Mouse (Mus musculus) G1E-ER4 (cell line): ENCODE measurements around the gene Trpm2. TPM values are rescaled to one million over a fixed set of nuclear protein-coding genes. Genes with fewer than 3 reads are reported as not detected.

Experiments used
- GATA1 ChIP-seq: IDR thresholded peaks from one replicate; pipeline ENCODE4 v1.8.0; 2012; ENCODE audit warnings: low read length, inconsistent platforms
- polyA plus RNA-seq: library from polyadenylated mRNA; stranded (reverse); fragments of >175 nt; gene quantifications from 2 replicates; pipeline ENCODE4 v1.2.3, GENCODE M21; 2012

Gene Trpm2
- polyA plus RNA-seq, 1 experiment, result not detected

DNA sequence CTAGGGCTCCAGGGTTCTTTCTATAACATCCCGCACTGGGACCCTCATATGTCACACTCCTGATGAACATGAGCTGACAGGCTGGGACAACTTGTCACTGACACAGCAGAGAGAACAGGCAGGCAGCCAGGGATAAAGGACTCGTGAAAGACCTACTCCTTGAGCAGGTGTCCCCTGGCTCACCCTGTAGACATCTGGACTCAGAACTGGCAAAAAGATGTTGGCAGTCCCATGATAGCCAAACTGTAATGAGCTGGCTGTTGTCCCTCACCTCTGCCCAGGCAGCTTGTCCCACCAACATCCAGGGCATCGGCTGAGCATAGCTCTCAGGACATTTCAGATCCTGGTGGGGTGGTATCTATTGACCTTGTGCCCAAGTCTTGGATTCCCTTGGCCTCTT is 25.3 kb upstream of the Trpm2 start:
- no peak for TF ChIP-seq GATA1

DNA sequence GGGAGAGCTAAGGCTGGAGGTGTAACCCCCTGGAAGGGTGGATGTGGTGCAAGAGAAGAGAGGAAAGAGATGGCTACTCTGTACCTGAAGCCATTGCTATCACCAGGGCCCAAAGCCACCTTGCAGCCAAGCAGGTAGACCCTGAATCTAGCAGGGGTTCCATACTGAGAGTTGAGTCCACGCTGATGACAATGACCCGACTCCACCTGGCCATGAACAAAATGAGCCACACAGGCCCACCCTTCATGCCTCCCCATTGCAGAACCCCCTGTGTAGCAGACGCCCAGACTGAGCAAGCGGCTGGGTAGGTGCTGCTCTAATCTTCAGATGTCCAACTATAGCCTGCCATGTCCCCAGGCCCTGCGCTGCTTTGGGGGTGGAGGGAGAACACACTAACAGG is 15.4 kb upstream of the Trpm2 start:
- no peak for TF ChIP-seq GATA1

DNA sequence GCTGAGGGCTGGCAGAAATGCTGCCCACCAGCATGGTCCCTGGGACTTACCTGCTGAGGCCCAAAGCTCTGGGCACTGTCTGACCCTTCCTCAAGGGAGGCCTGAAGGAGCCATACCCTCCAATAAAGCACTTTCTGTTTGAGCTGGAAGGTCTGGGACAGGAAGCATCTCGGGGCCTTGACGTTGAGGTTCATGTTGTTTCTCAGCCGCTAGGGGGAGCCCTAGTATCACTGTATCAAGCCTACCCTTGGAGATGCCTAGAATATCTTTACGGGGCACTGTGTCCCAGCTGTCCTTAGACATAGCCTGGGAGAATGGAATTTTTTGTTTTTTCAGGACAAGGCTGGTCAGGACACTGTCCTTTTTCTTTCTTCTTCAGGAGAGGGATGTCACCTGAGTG is 14.3 kb upstream of the Trpm2 start:
- TF ChIP-seq GATA1, result no peak

DNA sequence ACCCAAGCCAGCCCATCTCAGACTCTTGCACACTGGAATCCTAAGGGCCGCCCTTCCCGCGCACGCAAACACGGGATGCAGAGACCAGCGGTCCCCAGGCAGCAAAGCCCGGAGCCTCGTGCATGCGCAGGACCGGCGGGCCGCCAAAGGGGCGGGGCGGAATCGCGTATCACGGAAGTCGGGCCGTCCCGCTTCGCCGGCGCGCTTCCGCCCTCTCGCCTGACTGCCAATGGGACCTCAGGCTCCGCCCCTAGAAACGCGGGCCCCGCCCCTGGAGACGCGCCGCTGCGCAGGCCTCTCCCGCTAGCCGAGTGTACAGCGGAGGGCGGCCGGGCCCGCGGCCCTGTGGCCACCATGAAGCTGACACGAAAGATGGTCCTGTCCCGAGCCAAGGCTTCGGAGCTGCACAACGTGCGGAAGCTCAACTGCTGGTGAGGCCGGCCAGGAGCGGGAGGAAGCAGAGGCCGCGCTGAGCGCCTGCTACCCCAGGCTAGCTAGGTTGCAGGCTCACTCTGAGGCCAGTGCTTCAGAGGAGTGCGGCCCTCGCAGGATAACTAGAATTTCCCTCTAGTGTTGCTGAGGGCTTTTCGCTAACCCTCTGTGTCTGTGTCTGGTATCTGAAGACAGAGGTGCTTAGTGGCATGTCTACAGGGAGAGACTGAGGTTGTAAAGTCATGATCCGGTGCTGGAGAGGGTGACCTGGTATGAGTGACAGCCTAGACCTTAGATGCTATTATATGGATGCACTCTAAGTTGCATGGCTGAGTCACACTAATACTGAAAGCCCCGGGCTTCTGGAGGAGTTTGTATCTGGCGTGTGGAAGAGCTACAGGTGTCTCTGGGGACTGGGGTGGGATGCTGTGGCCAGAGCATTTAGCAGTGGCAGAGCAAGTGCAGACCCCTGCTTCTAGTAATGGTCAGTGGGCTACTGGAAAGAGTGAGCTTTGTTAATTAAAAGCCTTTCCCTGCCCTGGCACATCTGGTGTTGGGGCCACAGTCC is 8.3 kb upstream of the Trpm2 start, which contains the start of gene 1810043G02Rik:
TSS of gene 1810043G02Rik (plus strand) at position 174 of the 1,000 bp plus-strand sequence.
- no peak for TF ChIP-seq GATA1

DNA sequence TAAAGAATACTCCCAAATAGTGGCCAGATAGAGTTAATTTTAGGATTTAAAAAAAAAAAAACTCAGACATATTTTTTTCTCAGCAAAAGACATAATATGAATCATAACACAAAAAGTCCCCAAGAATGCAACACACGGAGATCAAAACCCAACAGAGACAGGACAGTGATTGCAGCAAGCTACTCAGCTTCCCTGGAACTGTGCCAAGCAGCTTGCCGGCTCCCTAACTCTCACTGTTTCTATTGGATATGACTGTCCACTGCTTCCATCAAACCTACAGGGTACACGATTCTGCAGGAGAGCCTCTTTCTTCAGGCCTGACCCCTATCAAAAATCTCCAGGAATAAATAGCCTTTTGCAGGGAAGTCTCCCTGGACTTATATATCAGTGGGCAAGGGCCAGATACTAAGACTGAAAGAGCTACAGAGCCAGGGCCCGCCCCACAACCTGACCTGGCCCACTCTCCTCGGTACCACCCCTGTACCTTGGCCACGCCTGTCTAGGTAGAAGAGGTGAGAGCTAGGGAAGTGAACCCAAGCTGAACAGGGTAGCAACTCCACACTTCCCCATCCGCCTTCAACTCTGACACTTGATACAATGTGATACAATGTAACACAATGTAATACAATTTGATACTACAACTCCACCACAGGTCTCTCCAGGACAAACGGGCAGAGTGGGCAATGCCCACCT is 6.2 kb upstream of the Trpm2 start:
- TF ChIP-seq GATA1, result no peak

DNA sequence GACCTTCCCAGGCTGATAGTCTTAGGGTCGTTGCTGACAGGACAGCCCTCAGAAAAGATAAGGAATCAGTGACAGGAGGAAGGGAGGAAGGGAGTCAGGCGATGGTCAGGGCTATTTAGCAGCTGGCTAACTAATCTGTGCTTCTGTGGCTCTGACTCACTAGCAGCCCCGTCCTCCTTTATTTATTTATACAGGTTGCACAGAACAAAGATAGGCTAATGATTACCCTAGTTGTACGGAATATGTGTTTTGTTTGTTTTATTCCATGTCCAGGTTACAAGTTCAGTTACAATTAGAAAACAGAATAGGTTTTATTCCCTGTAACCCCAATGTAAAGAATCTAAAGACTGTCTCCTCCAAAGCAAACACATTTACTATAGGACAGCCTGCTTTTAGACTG is 5.3 kb upstream of the Trpm2 start:
- no peak for TF ChIP-seq GATA1

DNA sequence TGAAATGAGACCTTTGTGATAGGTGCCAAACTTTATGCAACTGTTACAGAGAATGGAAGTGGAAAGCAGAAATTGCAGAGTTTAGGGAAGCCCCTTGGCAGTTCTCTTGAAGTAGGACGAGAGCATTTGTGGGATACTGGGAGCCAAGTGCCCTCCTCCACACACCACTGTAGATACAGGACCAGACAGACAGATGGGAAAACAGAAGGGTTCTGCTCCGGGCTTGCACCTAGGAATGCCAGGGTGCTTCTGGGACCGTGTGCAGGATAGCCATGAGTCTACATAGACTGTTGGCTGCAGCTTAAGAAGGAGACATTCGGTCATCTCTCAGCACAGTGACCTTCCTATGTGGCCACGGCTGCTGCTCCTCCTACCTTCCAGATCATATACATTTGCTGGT is 4.4 kb upstream of the Trpm2 start:
- TF ChIP-seq GATA1, result no peak

DNA sequence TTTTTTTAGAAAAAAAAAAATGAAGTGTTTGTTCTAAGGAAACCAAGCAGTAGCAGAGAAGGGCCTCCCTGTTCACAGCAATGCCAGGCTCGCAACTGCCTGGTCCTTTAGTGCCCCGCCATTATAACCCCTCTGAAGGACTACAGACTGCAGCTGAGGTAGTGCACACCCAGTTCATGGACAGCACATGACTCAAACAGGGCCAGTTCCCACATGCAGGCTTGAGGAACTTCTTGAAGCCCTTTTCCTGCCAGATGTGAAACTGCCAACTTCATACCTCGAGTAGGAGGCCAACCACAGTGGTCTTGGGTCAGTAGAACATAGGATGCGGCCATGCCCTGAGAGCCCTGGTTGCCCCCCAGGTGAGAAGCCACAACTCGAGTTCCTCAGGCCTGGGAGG is 4.0 kb upstream of the Trpm2 start:
- no peak for TF ChIP-seq GATA1

DNA sequence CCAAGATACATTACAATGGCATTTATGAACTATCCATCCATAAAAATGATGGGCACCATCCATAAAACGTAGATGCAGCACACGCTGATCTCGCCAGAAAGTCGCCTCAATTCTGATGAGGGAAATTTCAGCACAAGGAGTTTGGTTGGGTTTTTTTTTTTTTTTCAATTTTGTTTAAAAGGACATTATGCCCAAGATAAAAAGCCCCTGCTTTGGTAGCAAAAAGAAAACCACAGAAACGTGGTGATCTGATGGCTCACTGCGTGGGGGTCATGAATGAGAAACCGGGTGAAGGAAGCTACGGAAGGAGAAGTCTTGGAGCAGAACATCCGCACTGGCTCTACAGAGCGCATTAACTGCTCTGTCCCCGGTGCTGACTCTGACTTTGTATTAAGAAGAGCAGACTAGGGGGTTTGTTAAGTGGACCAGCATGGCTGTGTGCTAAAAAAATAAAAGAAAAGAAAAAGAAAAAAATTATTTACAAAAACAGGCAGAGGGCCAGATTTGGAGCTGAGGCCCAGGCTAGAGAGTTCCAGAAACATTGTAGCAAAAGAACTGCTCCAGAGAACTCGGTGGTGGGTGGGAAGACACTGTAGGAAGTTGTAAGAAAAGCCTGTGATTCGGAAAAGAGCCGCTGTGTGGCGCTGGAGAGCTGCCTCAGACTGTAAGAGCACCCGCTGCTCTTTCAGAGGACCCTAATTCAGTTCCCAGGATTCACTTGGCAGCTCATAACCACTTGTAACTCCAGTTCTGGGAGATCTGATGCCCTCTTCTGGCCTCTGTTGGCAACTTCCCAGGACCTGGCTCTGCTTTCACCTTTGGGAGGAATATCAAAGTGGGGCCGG is 1.6 kb upstream of the Trpm2 start:
- no peak for TF ChIP-seq GATA1

DNA sequence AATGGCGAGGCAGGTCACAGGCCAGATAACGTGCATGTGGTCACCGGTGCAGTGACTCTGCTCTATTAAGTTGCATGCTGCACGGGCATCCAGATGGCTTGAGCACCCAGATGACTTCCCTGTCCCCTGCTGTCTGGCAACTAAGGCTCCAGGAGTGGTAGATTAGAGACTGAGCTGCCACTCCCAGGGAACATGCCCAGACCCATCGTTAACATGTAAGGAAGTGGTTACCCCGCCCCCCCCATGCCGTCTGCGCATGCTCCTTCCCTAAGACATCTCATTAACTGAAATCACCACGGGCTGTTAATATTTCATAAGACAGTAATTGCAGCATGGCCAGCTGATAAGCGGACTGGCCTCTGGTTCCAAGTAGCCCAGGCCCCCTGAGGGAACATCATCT is 828 bp upstream of the Trpm2 start:
- TF ChIP-seq GATA1, result no peak

DNA sequence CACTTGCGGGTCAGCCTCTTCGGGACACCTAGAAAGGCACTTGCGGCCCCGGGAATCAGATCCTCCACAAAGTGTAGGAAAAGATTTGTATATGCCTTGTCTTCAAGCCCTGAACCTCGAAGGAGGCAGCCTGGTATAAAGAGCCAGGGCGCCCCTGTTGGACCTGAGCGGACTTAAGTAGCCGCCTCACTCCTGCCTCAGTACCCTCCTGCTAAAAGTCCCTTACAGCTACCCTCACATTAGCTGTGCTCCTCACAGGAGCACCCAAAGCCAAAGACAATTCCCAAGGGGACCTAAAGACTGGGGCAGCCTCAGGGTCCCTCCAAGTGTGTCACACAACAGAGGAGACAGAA is 414 bp downstream of the Trpm2 start:
- no peak for TF ChIP-seq GATA1

DNA sequence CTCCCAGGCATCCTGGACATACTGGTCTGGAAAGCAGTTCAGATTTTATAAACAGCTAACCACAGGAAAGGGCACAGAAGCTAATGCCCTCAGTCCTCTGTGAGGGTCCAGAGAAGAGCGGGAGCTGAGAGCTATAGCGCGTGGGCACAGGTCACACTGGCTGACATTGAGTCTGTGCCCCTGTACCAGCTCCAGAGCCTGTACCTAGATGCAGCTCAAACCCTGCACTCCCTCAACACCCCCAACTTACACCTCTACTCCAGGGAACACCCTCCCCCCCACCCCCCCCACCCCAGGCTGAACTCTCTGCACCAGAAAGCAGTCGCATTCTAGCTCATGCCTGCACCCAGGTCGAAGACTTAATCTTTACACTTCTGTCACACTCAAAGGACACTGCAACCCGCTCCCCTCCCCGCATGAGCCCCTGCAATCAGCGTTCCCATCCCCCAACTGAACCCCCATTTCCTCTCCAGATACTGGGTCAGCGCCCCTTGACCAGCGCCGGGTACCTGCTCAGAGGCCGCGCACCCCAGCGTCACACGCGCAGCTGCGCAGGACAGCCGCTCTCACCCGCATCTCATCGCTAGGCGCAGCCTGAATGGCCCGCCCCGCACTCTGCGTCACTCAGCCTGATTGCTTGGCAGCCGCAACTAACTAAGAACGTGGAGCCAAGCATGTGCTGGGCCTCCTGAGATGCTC is 940 bp downstream of the Trpm2 start:
- TF ChIP-seq GATA1, result no peak

DNA sequence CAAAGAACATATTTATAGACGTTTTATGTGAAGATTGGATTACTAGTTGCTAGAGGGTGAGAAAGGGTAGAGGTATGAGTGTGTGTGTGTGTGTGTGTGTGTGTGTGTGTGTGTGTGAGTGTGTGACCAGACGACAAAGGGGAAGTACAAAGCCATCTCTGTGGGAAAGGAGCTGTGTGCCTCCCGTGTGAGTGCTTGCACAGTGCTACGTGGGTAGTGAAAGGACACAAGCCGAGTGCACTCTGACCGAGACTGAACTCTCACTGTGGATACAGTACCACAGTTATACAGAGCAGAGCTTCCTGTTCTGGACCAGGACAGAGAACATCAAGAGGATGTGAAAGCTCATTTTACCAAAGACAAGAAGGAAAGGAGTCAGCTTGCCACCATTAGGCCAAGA is 6.4 kb downstream of the Trpm2 start:
- no peak for TF ChIP-seq GATA1

DNA sequence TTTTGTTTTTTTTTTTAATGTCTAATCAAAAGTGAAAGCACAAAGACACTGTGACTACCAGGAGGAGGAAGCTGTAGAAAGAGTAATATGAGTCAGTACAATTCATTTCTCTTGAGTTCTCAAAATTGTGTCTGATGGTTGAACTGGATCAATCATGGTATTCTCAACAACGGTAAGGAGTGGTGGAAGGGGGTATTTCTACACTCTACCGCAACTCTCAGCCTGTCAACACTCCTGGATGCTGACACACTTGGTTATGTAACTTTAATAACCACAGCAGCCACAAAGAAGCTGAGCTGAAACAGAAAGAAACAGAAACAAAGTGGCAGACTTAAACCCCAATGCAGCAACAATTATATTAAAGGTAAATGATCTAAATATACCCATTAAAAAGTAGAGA is 7.6 kb downstream of the Trpm2 start:
- TF ChIP-seq GATA1, result no peak

DNA sequence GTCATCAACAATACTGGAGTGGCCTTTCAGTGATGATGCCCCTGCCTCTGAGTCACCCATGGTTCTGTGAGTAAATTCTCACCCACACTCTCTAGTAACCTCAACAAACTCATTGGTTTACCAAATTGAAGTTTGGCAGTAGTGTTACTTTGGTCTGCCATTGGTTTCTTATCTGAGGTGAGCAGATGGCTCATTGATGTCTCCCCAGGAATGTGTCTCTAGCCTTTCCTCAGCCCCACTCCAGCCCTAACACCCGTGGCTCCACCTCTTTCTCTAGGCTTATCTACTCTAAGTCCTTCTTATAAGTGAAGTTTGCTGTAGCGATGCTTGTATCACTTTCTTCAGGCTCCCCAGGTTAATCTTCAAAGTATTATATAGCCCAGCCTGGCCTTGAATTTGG is 30.7 kb downstream of the Trpm2 start:
- TF ChIP-seq GATA1, result no peak
